Mouse (Mus musculus) 3134 (cell line): ENCODE data around the gene Heatr9.
"Not testable (repeated sequence)": the region's sequence is repeated elsewhere in the genome, so short reads cannot be mapped to it uniquely, and the experiment has no call there.

Experiments used
- DNase-seq: peaks from one replicate; pipeline ENCODE4 v3.0.0-alpha.2; 2011; ENCODE audit warnings: low spot score; ENCODE audit not compliant: insufficient read length; ENCODE audit errors: extremely low read depth

Gene Heatr9

GRCm38 (mm10) chr11:83522075-83522474 lies at the start of gene Heatr9:
Gene Heatr9, minus strand, starts transcription at chr11:83522175.
- no peak for DNase-seq

GRCm38 (mm10) chr11:83570189-83570588 lies 48.2 kb upstream of the Heatr9 start:
- no peak for DNase-seq

GRCm38 (mm10) chr11:83569249-83569648 lies 47.3 kb upstream of the Heatr9 start:
- DNase-seq, result no peak

GRCm38 (mm10) chr11:83568786-83569185 lies 46.8 kb upstream of the Heatr9 start:
- DNase-seq, result no peak

GRCm38 (mm10) chr11:83568061-83568460 lies 46.1 kb upstream of the Heatr9 start:
- no peak for DNase-seq

GRCm38 (mm10) chr11:83567311-83567710 lies 45.3 kb upstream of the Heatr9 start:
- no peak for DNase-seq

- no peak for DNase-seq
Measured at GRCm38 (mm10) chr11:83566617-83567016, 44.6 kb upstream of the Heatr9 start.

GRCm38 (mm10) chr11:83563754-83564153 lies 41.8 kb upstream of the Heatr9 start:
- DNase-seq, result peak; percentile 71

GRCm38 (mm10) chr11:83562311-83562887 lies 40.4 kb upstream of the Heatr9 start:
- DNase-seq, result no peak

GRCm38 (mm10) chr11:83560405-83560804 lies 38.4 kb upstream of the Heatr9 start:
- no peak for DNase-seq

- no peak for DNase-seq
Measured at GRCm38 (mm10) chr11:83557074-83557473, 35.1 kb upstream of the Heatr9 start.

- peak; percentile 43 for DNase-seq
Measured at GRCm38 (mm10) chr11:83556085-83556781, 34.3 kb upstream of the Heatr9 start.

- DNase-seq, result no peak
Measured at GRCm38 (mm10) chr11:83551668-83552067, 29.7 kb upstream of the Heatr9 start.

- DNase-seq, result not testable (repeated sequence)
Measured at GRCm38 (mm10) chr11:83551037-83551436, 29.1 kb upstream of the Heatr9 start.

- DNase-seq, result no peak
Measured at GRCm38 (mm10) chr11:83550186-83550632, 28.2 kb upstream of the Heatr9 start.

- no peak for DNase-seq
Measured at GRCm38 (mm10) chr11:83544214-83544613, 22.2 kb upstream of the Heatr9 start.

GRCm38 (mm10) chr11:83541415-83541814 lies 19.4 kb upstream of the Heatr9 start:
- no peak for DNase-seq

- no peak for DNase-seq
Measured at GRCm38 (mm10) chr11:83540931-83541330, 19.0 kb upstream of the Heatr9 start.

- no peak for DNase-seq
Measured at GRCm38 (mm10) chr11:83538705-83539314, 16.8 kb upstream of the Heatr9 start.

GRCm38 (mm10) chr11:83536831-83537230 lies 14.9 kb upstream of the Heatr9 start:
- no peak for DNase-seq

- DNase-seq, result peak; percentile 71
Measured at GRCm38 (mm10) chr11:83534609-83535423, 12.8 kb upstream of the Heatr9 start.
